Mouse (Mus musculus) left cerebral cortex, postnatal 14 days (tissue): ENCODE data around the gene Klk5. TPM values are rescaled to one million over a fixed set of nuclear protein-coding genes. Genes with fewer than 3 reads are reported as not detected.

Source experiments
- DNase-seq, 2 experiments: peaks; one replicate each; pipeline ENCODE4 v3.0.0; 2021 to 2022; ENCODE audit warnings: low spot score in 2 of 2, mixed read lengths in 1 of 2
- intact Hi-C: fragments of 180-260 bp; cut with DNase I; formaldehyde crosslinking; loops from one replicate; pipeline ENCODE4 v1.15.1; 2025
- total RNA-seq, 2 experiments: library from RNA; stranded (reverse); gene quantifications; 2 replicates each; pipeline ENCODE4 v1.2.3; 2021

The Klk5 gene
- total RNA-seq, 2 experiments from 2014 or later: not detected

DNA sequence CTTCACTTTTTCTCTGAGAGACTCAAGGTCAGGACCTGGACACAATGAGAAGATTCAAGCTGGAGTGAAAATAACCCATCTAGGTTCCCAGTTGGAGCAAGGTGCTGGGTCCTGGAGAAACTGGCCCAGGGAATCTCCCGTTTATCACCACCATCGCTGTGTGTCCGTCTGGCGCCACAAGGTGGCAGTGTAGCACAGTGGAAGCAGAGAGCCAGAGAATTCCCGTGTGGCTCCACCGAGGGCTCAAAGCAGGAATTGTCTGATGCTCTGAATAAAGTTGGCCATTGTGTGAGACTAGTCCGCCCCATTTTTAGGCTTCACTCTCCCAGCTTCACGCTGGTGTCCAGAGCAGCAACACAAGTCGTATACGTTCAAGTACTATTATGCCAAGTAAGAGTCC, 31.5 kb downstream of the Klk5 start:
- intact Hi-C loops: no loop called here
- peak; percentile 83 to 88 for DNase-seq

DNA sequence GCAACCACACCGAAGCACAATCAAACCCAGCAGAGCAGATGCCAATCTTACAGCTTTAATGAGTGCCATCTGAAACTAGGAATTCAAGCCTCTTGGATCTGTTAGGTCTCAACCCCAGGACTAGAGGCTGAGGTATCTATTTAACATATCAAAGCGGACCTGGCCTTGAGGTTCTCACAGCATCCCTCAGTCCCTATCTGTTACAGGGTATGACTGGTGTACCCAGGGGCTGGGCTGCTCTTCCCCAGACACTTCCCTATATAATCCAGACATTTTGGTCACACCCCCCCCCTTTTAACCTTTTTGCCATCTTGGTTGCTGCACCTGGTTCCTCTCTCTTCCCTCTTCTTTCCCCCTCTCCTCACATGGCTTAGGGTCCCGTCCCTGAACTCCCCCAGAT, 31.9 kb downstream of the Klk5 start:
- DNase-seq: no peak
- intact Hi-C loops: no loop called here

DNA sequence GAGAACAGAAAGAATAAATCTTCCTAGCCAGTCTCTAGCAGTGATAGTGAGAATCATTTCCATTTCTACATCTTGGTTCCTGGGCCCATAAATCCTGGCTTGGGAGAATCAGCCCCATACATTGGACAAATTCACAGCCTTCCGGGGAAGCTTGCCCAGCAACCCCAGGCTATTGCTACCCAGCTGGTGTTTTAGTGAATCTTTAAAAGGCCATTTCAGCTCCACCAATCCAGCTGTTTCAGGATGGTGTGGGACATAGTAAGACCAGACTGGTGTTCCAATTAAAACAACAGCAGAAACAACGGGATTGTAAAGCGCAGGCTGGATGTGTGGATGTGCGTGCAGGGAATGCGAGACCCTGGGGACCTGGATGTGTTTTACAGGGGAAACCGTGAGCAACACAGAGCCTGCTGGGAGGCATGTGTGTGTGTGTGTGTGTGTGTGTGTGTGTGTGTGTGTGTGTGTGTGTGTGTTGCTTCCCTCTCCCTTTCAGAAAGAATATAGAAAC, 33.2 kb downstream of the Klk5 start:
- no peak for DNase-seq
- intact Hi-C loops: no loop called here

DNA sequence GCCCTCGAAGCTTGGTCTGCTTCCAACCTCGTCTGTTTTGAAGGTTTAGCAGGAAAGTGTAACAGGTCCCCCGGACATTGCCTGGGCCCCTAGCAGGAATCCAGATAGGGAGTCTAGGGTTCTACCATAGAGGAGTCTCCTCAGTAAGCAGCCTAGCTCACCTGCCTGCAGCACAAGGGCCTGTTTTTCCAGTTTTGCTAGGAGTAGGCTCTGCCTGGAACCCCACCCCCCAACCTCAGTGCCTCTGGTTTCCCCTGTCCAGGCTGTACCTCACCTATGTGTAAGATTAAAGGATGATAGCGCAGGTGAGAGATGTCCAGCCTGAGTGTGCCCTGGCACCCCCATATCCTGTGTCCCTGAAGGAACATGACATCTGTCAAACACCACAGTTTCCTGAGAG, 34.7 kb downstream of the Klk5 start:
- intact Hi-C loops: no loop called here

DNA sequence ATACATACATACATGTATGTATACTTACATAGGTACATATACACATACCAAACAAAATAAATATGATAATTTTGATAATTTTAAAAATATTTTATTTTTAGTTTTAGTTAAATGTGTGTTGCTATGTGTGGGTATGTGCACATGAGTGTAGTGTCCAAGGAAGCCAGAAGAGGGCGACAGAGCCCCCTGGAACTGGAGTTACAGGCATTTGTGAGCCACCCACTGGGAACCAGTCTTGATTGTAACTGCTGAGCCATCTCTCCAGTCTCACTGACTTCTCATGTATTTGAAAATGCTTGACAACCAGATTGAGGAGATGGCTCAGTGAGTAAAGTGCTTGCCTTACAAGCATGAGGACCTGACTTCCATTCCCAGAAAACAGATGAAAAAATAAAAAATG, 36.5 kb downstream of the Klk5 start:
- intact Hi-C loops: no loop called here
- DNase-seq: no peak

More for the DNA sequence above, 34.7 kb downstream of the Klk5 start:
- no peak for DNase-seq

DNA sequence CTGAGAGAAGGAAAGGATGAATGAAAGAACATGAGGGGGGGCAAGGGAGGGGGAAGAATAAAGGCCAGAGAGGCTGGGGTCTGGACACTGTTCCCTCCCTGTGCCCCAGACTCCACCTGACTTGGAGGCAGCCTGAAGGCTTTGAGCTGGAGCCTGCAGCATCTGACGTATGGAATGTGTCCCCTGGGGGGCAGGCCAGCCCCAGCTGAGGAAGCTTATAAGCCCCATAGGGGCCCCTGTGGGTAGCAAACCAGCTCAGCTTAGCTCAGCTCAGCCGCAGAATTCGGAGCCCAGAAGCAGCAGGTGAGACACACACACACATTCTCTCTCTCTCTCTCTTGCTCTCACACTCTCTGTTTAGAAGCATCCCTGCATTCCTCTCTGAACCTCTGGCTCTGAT, 39.1 kb downstream of the Klk5 start, which contains the start of gene Klk4:
TSS of gene Klk4 (plus strand) at position 249 of the 400 bp plus-strand sequence.
- intact Hi-C loops: no loop called here

DNA sequence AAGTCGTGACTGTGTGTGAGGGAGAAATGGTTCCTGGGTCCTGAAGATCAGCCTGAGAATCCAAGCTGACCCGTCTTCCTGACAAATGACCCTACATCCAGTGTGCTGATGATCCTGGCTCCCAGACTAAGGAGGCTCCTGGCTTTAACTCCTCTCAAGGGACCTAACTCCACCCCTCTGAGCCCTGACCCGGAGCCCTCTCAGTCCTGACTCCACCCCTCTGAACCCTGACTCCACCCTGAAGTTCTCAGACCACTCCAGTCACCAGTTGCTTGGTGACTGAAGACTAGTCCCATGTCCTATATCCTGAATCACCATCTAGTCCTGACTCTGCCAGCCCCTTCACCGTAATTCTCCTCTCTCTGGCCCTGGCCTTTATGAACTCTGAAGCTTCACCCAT, 40.6 kb downstream of the Klk5 start:
- DNase-seq: no peak
- intact Hi-C loops: no loop called here

More for the DNA sequence above, 39.1 kb downstream of the Klk5 start, which contains the start of gene Klk4:
- DNase-seq: no peak

DNA sequence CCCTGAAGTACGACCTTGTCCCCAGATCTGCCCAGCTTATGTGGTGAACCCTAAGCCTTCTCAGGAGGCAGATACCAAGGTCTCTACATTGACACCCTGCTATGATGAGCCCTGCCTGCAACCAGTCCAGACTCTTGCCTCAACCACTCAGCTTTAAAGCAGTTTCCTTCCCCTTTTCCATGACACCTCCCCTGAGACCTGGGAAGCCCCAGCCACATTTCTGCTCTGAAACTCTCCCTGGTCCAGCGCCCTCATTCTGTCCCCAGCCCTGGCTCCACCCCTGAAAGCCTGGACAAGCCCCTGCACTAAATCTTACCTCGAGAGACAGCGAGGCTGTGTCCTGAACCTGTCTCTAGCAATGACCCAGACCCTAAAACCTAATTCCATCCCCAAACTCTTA, 41.0 kb downstream of the Klk5 start:
- DNase-seq: no peak
- intact Hi-C loops: no loop called here

DNA sequence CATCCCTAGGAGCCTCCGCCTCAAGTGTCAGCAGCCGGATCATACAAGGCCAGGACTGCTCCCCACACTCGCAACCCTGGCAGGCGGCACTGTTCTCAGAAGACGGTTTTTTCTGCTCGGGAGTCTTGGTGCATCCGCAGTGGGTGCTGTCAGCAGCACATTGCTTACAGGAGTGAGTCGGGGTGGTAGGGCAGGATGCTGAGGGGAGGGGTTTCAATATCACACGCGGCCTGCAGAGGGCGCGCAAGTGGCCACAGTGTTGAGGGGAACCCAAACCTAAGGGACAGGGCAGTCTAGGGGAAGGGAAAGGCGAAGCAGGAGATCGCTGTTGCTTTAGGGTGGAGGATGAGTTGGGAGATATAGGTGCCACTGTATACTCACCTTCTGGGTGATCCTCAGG, 41.8 kb downstream of the Klk5 start:
- peak; percentile 30 to 43 for DNase-seq
- intact Hi-C loops: no loop called here

DNA sequence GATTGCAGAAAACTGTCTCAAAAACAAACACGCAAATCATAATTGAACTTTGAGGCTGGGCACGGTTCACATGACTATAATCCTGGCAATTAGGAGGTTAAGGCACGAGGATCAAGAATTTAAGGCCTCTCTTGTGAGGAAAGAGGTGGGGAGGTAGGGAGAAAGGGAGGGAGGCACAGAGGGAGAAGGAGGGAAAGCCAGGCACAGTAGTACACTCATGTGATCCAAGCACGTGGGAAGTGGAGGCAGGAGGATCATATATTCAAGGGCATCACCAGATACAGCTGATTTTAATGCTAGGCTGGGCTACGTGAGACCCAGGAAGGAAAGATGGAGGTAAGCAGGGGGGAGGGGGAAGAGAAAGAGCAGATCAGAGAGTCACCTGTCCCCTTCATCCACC, 49.6 kb downstream of the Klk5 start:
- DNase-seq: no peak
- intact Hi-C loops: loop anchor here (5.0 to 10.0 kb wide), 2 partner anchors 94 to 297 kb away; partner anchors contain the start of gene Klk8

DNA sequence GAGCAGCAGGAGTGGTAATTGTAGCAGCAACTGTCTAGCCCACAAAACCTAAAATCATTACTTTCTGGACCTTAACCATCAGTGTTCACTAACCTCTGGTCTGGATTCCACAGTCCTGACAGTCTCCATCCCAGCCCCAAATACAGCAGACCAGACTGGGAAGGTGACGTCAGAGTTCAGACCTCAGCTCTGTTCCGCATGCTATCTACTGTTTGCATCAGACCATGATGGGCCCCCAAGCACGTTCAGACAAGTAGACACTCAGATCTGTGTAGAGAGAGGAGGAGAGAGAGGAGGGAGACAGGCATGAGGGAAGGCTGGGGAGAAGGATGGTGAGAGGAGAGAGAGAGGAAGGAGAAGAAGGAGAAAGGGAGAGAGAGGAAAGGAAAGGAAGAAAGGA, 50.0 kb downstream of the Klk5 start:
- DNase-seq: no peak
- intact Hi-C loops: loop anchor here (5.0 to 10.0 kb wide), 2 partner anchors 94 to 297 kb away; partner anchors contain the start of gene Klk8

DNA sequence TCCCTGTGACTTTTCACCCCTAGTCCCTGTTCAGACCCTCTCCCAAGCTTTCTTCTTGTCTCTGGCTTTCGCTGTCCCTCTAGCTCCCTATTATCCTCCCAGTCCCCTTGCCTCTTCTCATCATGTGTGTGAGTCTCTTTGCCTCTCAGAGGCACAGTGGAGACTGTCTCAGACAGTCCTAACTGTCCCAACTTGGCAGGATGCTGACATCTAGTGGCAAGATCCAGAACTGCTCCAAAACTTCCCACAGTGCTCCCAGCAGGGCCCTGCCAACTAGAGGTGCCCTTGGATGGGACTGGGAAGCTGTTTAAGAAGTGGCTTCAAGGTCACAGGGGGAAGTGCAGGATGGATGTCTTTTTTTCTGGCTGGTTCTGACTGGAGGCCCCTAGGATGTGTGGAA, 53.1 kb downstream of the Klk5 start:
- DNase-seq: peak; percentile 92 to 94
- intact Hi-C loops: loop anchor here (2.0 to 10.0 kb wide), 3 partner anchors 98 to 300 kb away; partner anchors contain the start of gene Klk8

Other genes with a start within 250 kb of the Klk5 start
- gene Zfp819, start 234.8 kb upstream of the Klk5 start, total RNA-seq: under 1 TPM; 0.17 to 0.20 TPM
- under 1 TPM in 1 of 2 experiments, not detected in 1; 0.18 TPM for gene Ceacam18, start 207.3 kb upstream of the Klk5 start, total RNA-seq
- 1 to 10 TPM; 1.2 to 1.5 TPM for gene Siglece, start 181.8 kb upstream of the Klk5 start, total RNA-seq
- gene Ctu1, start 170.0 kb upstream of the Klk5 start, total RNA-seq: 1 to 10 TPM; 8.2 to 8.9 TPM
- gene Klk14, start 151.6 kb upstream of the Klk5 start, total RNA-seq: not detected
- not detected for gene Klk13, start 129.4 kb upstream of the Klk5 start, total RNA-seq
- not detected for gene Klk12, start 73.1 kb upstream of the Klk5 start, total RNA-seq
- gene Klk11, start 67.4 kb upstream of the Klk5 start, total RNA-seq: not detected
- under 1 TPM in 1 of 2 experiments, not detected in 1; 0.40 TPM for gene Klk10, start 60.9 kb upstream of the Klk5 start, total RNA-seq
- not detected for gene Klk9, start 50.1 kb upstream of the Klk5 start, total RNA-seq
- gene Klk8, start 44.4 kb upstream of the Klk5 start, total RNA-seq: 1 to 10 TPM; 3.3 to 5.5 TPM
- not detected for gene Klk7, start 30.7 kb upstream of the Klk5 start, total RNA-seq
- gene Klk6, start 17.5 kb upstream of the Klk5 start, total RNA-seq: not detected
- gene Klk4, start 39.2 kb downstream of the Klk5 start, total RNA-seq: not detected
- gene Klk15, start 91.8 kb downstream of the Klk5 start, total RNA-seq: not detected
- gene Klk1b8, start 108.7 kb downstream of the Klk5 start, total RNA-seq: not detected
- gene Klk1b1, start 124.8 kb downstream of the Klk5 start, total RNA-seq: not detected
- not detected for gene Klk1b9, start 134.1 kb downstream of the Klk5 start, total RNA-seq
- gene Klk1b11, start 153.9 kb downstream of the Klk5 start, total RNA-seq: not detected
- gene Klk1b26, start 170.2 kb downstream of the Klk5 start, total RNA-seq: not detected
- not detected for gene Klk1b27, start 210.3 kb downstream of the Klk5 start, total RNA-seq